Mouse (Mus musculus) ovary, postnatal 36 days (tissue): ENCODE results near the gene Ppp3cb.
A peak's percentile ranks its signal among the peaks of the same experiment; 100 is the strongest.
"Not testable (repeated sequence)": the region's sequence is repeated elsewhere in the genome, so short reads cannot be mapped to it uniquely, and the experiment has no call there.

Experiments used
- DNase-seq: peaks from one replicate; pipeline ENCODE4 v3.0.0; 2022; ENCODE audit warnings: low spot score, mixed read lengths

Ppp3cb gene

DNA sequence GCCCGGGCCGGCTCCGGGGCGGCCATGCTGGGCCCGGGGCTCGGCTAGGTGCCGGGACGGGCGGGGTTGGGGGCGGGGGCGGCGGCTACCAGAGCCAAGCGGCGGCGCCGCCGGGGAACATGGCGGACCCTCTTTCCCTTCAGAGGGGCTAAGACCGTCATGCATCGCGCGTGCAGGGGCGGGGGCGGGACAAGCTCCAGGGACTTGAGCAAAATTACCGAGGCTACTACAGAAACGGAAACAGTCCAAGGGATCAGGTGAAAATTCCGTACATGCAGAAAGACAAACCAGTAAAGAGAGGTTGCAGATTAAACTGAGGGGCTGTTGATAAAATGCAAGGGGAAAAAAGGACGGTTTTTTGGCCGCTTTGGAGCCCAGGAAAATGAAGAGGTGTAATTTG is at the start of gene Ppp3cb:
Gene Ppp3cb, minus strand, starts transcription at position 159 of the 400 bp plus-strand sequence.
- peak; percentile 82 for DNase-seq

DNA sequence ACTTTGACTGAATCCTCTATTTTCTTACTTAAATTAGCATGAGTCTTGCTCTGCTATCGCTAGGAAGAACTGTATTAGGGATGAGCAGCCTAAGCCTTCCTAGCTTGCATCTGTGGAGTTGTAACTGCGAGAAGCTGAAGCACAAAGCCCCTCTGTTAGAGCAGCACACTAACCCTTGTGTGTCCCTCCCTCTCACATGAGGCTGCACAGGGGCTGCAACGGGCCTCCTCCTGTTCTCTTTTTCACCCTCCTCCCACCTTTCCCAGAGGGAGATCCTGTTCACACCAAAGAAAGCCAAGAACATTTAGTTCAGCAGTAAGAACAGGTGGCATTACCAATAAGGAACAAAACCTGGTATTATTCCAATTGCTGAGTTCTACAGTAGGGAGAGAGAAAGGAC is 49.4 kb upstream of the Ppp3cb start:
- no peak for DNase-seq

DNA sequence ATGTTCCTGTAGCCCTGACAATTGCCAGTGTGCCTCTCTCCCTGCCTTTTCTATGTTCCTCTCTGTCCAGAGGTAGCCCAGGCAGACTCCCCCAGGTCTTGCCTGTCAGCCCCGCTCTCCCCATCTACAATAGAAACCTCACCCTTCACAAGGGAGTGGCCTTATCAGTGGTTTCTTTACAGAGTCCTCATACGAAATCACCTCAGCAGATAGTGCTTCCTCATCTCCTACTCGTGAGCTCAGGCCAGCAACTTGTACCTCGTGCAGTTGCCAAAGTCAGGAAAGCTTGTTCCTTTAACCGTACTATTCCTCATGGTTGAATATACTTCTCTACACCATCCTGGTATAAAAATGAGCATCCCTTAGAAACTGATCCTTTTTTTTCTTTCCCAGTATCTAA is 41.1 kb upstream of the Ppp3cb start:
- DNase-seq, result no peak

DNA sequence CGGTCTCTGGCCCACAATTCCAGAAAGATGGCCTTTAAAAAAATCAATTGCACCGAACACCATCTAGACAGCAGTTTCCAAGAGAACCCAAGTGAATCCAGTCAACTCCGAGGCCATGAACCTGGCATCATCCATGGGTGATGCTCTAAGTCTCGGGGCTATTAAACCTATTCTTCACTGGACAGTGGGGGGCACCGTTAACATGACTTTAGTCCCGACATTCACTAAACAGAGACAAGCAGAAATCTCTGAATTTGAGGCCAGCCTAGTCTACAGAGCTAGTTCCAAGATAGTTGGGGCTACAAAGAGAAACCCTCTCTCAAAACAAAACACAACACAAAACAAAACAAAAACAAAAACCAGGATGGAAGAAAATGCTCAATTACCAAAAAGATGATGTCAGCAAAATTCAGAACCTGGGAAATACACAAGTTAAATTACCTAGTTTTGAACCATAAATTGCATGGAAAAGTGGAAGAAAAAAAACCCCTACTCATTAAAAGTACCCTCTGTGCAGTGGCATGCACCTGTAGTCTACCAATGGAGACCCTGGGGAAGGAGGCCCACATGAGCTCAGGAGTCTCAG is 32.5 kb upstream of the Ppp3cb start:
- DNase-seq, result no peak

DNA sequence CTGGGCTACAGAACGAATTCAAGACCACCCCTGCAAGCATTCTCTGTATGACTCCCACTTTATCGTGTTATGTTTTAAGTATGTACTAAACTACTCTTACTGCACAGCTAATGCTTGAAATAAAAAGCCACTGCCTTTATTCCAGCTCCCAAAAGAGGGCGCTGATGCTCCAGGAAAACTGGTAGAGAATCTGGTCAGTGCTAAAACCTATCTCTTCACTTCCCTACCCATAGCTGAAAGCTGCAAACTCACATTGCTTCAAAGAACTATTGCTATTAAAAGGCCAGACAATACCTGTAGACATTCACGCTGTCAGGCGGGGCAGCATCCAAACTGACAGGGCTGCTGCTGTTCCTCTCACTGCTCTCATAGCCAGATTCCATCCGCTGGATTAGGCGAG is 29.8 kb upstream of the Ppp3cb start:
- DNase-seq, result peak; percentile 46

DNA sequence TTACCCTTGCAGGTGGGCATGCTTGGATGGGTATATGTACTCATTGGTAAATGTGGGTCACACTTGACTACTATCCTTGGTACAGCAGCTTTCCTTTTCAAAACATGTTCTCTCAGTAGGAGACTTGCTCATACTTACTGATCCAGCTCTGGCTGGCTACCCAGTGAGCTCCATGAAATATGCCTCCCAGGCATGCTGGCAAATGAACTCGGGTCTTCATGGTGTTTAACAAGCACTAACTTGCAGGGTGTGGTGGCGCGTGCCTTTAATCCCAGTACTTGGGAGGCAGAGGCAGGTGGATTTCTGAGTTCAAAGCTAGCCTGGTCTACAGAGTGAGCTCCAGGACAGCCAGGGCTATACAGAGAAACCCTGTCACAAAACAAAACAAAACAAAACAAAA is 26.8 kb upstream of the Ppp3cb start:
- not testable (repeated sequence) for DNase-seq

DNA sequence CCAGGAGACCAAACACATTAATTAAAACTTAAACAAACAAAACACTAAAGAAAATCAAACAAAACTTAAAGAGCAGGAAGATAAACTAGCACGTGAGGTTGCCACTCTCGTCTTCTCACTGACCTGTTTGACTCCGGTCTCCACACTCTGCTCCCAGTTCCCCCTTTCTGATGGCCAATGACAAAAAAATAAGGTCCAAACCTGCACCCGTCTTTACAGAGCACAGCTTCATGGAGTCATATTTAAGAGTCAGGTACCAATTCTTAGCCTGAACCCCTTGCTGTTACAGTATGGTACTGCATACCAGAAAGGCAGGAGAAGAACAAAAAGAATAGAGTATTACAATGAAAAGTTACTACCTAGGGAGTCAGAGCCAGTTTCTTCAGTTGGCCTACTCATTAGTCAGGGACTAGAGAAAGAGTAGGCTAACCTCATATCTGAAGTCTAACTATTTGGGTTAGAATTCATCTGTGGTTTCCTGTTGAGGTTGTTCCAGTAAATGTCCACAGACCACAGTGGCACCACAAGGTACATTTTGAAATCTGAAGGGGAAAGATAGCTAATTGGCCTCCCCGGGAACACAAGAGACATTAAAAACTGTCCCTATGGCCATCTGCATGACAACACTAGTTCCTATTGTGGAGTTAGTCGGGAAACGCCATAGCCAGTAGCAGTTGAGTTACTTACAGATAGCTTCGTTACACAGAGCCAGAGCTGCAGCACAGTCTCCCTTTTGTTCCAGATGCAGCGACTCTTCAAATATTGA is 19.1 kb upstream of the Ppp3cb start:
- no peak for DNase-seq

DNA sequence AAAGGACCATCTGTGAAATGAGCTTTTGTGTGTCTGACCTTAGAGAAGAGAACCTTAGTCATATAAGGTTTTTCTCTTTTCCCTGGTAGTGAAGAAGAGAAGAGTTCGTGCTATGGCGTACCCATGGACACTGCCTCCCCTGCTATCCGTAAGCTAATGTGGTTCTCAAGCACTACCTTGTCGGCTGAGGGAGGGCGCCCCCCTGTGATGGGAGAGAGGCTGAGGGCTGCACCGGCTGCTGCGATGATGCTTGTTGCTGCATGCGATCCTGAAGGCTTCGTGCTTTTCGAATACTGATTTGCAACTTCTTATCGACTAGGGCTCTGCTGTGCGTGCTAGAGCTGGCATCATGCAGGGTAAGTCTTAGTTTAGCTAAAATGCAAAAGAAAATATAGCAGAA is 18.3 kb upstream of the Ppp3cb start:
- DNase-seq, result peak; percentile 12

DNA sequence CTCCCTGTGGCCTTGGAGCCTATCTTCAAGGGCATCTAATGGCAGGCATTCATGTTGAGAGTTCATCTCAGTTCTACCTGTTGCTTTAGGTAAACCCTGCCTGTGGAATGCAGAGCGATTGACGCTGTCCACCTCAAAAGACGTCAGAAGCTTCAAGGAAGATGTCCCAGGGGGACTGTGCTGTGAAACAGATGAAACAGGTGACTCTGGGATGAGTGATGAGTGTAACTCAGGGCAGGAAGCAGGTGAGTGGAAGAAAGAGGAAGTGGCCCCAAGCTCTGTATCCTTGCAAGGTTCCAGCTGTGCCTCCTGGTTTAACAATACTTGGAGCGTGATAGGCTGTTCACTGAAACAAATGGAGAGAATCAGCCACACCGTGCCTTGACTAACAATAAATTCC is 15.5 kb upstream of the Ppp3cb start:
- DNase-seq, result no peak

DNA sequence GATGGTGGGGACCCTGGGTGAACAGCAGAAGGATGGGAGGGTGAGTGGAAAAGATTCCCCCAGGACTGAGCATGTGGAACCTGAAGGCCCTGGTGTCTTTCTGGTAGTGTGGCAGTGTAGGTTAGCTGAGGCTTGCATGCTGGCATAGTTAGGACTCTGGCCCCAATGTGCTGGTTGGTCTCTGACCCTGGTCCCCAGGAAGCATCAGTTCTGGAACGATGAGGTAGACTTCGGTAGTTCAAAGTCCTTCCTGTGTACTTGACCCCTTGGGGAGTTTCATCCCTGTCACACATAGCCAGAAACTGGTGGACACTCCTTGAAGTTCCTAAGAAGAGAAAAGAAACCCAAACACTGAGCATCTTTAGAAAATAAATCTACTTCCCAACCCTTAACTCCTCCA is 3.8 kb upstream of the Ppp3cb start:
- no peak for DNase-seq

DNA sequence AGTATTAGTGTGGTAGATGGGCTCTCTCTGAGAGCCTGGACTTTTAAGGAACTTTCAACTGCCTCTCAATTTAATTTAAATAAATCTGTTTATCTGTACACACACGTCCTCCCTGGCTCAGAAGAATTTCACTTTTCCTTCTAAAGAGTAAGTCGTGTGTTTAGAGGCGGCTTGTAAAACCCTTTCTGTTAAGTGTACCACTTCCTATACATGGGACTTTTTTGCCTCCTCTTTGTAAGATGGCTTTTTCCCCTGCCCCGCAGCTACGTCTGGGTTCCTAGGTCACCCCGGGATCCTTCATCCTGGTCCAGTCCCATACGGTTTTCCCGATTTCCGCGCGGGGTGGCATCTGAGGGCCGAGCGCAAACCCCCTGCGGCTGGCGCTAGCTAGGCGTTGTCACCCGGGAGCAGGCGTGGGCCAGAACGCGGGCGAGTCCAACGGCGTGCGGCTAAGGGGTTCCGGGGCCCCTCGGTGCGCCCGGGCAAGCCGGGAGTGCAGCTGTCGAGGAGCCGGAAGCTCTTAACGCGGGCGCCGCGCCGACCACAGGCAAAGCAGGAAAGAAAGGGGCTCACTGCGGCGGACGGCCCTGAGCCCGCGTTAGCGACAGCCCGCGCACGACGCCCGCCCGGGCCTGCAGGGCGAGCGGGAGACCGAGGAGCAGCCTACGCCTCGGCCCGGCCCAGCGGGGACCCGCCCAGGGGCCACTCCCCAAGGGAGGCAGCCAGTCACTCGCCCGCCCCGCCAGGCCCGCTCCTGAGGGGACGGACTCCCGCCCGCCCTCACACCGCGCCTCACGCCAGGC is 643 bp downstream of the Ppp3cb start:
- DNase-seq, result peak; percentile 95

DNA sequence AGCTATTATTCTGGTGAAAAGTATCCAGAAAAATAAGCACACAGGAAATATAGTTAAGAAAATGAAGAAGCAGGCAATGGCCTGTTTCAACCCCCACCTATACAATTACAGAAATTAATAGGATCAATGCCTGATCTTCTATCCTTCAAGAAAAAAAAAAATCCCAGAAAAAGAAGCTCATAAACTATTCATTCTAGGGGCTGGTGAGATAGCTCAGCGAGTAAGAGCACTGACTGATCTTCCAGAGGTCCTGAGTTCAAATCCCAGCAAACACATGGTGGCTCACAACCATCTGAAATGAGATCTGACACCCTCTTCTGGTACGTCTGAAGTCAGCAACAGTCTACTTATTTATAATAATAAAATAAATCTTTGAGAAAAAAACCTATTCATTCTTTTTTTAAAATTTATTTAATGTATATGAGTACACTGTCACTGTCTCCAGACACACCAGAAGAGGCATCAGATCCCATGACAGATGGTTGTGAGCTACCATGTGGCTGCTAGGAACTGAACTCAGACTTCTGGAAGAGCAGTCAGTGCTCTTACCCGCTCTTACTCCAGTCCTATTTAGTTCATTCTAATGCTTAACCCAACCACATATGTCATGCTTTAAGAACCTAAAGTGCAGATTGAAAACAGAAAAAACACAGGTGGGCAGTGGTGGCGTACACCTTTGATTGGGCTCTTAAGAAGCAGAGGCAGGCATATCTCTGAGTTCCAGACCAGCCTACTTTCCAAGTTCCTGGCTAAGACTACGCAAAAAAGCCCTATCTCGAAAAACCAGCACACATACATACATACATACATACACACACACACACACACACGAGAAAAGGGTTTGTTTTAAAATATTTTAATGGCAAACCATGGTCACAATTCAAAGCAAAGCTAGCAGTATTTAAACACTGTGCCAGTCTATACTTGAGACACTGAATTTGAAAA is 1.6 kb downstream of the Ppp3cb start:
- no peak for DNase-seq

DNA sequence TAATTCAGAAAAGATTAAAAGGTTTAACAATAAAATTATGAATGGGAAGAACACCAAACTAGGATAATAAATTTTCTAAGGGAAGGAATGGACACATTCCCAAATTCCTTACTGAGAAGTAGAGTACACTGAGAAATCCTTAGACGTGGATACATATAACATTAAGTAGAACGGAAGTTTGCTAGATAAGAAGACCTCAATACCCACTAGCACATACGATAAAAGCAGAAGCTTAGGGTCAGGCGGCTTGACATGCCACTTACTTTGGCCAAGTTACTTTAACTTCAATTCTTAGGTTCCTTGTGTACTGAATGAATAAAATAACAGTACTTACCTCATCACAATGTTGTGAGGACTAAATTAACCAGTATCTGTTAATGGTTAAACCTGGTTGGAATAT is 16.7 kb downstream of the Ppp3cb start:
- DNase-seq, result no peak

DNA sequence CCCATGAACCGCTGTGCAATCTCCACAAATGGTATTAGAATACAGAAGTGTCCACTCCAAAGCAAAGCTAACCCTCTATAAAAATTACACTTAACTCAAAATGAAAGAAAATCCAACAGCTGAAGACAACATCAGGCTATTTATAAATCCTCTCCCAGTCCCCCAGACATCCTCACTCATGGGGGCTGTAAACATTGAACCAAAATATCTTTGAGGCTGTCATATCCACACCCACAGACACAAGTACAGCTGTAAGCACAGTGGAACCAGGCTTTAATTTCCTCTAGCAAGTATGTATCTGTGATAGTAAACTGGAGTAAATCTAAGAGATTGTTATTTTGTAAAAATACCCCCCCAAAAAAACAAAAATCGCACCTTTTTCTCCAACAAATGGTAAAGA is 26.2 kb downstream of the Ppp3cb start:
- no peak for DNase-seq

DNA sequence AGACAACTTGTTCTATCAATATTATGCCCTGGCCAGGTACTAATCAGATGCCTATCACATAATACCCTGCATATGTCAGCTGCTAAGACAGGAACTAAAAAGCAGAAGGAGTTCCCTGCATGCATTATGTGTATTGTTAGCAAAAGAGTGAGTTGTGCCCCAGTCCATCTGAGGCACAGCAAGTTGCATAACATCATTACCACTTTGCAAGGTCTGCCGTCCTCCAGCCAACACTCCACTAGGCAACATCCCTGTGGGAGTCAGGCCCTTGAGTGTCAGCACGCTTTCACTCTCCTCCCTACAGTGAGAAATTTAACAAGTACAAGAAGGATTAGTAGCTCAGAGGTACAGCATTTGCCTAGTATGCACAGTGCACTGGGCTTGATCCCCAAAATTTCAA is 37.9 kb downstream of the Ppp3cb start:
- no peak for DNase-seq

DNA sequence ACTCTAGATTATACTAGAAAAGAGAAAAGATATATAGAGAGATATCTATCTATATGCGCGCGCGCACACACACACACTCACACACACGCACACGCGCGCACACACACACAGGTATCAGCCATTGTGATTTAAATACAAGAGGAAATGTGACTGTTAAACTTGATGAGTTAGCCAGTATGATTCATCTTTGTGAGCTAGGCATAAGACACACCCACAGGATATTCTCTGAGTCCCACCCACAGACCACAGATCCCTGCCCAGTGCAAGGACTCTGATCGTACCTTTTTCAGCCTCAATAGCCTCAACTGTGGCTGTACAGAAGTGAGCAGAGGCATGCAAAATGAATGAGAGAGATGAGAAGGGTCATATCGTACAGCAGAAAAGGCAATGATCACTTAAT is 43.4 kb downstream of the Ppp3cb start:
- no peak for DNase-seq

DNA sequence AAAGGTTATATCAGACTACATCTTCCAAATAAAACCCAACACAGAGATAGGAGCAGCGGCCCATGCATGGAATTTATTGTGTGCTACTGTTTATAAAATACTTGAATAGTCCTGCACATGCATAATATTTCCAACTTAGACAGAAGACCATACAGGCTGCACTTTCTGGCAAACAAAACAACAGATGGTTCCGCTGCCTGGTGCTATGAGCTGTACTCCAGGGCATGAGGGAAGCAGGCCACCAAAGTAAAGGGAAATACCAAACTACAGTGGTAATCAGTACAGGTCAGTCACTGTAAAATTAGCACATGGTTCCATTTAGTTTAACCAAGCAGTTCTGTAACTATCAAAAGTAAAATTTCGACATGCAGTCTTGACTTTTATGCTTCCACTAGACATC is 46.4 kb downstream of the Ppp3cb start:
- DNase-seq, result no peak

DNA sequence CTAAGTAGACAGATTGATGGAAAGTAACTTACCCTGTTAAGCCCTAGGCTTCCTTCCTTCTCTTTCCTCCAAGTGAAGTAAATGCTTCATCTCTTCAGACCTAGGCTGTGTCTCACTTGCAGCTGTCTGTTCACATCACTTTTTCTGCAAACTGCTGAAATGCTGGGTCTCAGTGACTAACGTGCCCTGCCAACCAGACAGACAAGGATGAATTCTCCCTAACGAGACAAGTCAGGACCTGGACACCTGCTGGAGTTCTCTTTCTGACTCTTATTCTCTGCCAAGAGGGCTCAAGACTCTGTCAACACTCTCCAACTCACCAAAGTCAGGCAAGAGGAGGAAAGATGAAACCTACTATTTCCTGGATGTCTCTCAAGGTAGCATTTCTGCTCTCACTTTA is 49.8 kb downstream of the Ppp3cb start, which contains the start of gene Mss51:
Gene Mss51, minus strand, starts transcription at position 299 of the 400 bp plus-strand sequence.
- no peak for DNase-seq

DNA sequence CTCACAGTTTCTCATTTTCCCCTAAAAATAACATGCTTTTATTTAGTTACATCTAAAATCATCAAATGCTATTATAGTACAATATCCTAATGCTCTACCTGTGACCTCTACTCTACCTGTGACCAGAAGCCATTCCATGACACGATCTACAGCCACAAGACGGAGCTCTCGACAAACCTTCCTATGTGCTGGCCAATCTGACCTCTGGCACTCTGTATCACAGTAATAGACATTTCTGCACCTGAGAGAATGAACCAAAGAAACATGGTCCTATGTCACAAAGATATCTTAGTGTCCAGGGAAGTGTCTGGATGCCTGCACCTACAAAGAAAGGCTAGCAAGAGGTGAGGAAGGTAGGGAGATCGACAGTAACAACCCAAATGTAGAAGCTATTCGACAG is 60.3 kb downstream of the Ppp3cb start:
- DNase-seq, result no peak

DNA sequence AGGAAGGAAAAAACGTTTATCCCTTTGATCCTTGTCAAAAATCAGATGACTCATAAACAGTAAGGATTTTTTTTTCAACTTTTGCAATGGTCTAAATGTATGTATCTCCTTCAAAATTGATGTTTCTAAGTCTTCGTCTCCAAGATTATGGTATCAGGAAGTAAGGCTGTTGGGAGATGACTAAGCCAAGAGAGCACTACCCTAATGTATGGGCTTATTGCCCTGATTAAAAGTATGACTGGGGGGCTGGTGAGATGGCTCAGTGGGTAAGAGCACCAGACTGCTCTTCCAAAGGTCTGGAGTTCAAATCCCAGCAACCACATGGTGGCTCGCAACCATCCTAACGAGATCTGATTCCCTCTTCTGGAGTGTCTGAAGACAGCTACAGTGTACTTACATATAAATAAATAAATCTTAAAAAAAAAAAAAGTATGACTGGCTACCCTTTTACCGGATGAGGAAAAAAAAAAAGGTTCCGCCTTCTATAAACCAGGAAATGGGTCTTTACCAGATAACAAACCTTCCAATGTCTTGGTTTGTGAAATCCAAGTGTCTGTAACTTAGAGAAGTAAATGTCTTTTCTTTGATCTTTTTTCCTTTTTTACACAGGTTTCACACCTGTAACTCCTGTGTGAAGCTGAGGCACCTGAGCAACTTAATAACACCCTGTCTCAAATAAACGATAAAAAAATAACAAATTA is 64.2 kb downstream of the Ppp3cb start:
- DNase-seq, result no peak

DNA sequence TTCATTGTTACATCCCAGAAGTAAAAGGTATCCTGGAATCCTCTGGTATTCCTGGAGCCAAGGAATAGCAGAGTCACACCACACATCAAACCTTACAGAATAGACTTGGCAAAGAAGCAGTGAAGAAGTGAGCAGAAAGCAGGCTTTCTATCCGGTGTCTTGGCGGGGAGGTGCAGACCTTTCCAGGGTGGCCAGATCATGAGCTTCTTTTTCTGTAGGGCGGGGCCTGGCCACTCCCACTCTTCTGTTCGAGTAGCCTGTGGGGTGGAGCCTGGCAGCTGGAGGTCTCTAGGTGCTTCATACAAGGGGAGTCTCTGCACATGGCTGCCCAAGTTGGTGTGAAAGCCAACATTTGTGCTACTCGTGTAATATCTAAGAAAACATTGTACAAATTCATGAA is 65.2 kb downstream of the Ppp3cb start:
- peak; percentile 11 for DNase-seq
